Mouse (Mus musculus) limb, embryonic 11.5 days (tissue): ENCODE data around the gene Slc35g1. TPM values are rescaled to one million over a fixed set of nuclear protein-coding genes. Genes with fewer than 3 reads are reported as not detected.

Source experiments
- ATAC-seq: fragments of 200-750 bp; cut with Nextera tagmentation; 2 replicates; pipeline ENCODE4 v1.8.0; 2017; ENCODE audit warnings: low read depth; ENCODE audit not compliant: insufficient number of reproducible peaks, low FRiP score, low TSS enrichment
- DNase-seq: peaks from one replicate; pipeline ENCODE4 v3.0.0-alpha.2; 2015; ENCODE audit warnings: low spot score
- H3K27ac ChIP-seq: fragments of 300-500 bp; sonication (generic); replicated peaks from 2 replicates; pipeline ENCODE4 v1.5.1; 2014; ENCODE audit warnings: low read depth, mild to moderate bottlenecking, low read length
- H3K27me3 ChIP-seq: fragments of 300-500 bp; sonication (generic); 2 replicates; pipeline ENCODE4 v1.6.1; 2014; ENCODE audit warnings: mild to moderate bottlenecking, low read length, mixed read lengths; ENCODE audit not compliant: control insufficient read depth, insufficient read depth
- H3K36me3 ChIP-seq: fragments of 300-500 bp; sonication (generic); 2 replicates; pipeline ENCODE4 v1.6.1; 2014; ENCODE audit warnings: mild to moderate bottlenecking, low read length, moderate library complexity, mixed read lengths; ENCODE audit not compliant: control insufficient read depth, insufficient read depth
- H3K4me1 ChIP-seq: fragments of 300-500 bp; sonication (generic); 2 replicates; pipeline ENCODE4 v1.6.1; 2014; ENCODE audit warnings: low read length, mixed read lengths; ENCODE audit not compliant: control insufficient read depth, insufficient read depth
- H3K4me2 ChIP-seq: fragments of 300-500 bp; sonication (generic); 2 replicates; pipeline ENCODE4 v1.6.1; 2014; ENCODE audit warnings: low read depth, mild to moderate bottlenecking, moderate library complexity; ENCODE audit not compliant: severe bottlenecking
- H3K4me3 ChIP-seq: fragments of 300-500 bp; sonication (generic); 2 replicates; pipeline ENCODE4 v1.5.1; 2014; ENCODE audit warnings: low read depth, low read length
- H3K9ac ChIP-seq: fragments of 300-500 bp; sonication (generic); 2 replicates; pipeline ENCODE4 v1.6.1; 2014; ENCODE audit warnings: mild to moderate bottlenecking, low read length
- H3K9me3 ChIP-seq: fragments of 300-500 bp; sonication (generic); 2 replicates; pipeline ENCODE4 v1.6.1; 2016; ENCODE audit warnings: low read length; ENCODE audit not compliant: control insufficient read depth
- WGBS: fragments of 180-500 bp; shearing (Covaris S2); extraction: QIAGEN DNeasy Blood & Tissue Kit; methylation state at CpG from one replicate; pipeline ENCODE4 v1.1.7; 2014; 5-methylcytosine and 5-hydroxymethylcytosine counted together
- polyA plus RNA-seq: library from polyadenylated mRNA; unstranded; fragments of >200 nt; fragmentation: Nextera tagmentation; extraction: Ambion mirVana; gene quantifications from 2 replicates; pipeline ENCODE4 v1.2.1, GENCODE M21; 2014

Slc35g1 gene
- polyA plus RNA-seq, 1 experiment from 2014 or later, result 3.5 TPM

- ATAC-seq (no peak), DNase-seq (no peak)
- WGBS, result 61% methylated on average over 8 of the region's 8 CpGs
These were observed 39.5 kb upstream of the Slc35g1 start for GRCm38 (mm10) chr19:38356211-38356828.

GRCm38 (mm10) chr19:38357956-38358623 lies 37.7 kb upstream of the Slc35g1 start:
- no peaks in the 10 kb centered on the region for H3K36me3 ChIP-seq
- ATAC-seq, result no peak
- no peaks in the 10 kb centered on the region for H3K4me1 ChIP-seq
- 50% methylated on average over 9 of the region's 9 CpGs for WGBS
- no peaks in the 10 kb centered on the region for H3K27me3 ChIP-seq
- no peak overlapping the region for H3K27ac ChIP-seq
- DNase-seq, result peak; percentile 49
- H3K9me3 ChIP-seq, result no peaks in the 10 kb centered on the region
- H3K9ac ChIP-seq, result no peak overlapping the region
- no peak overlapping the region for H3K4me2 ChIP-seq
- no peak overlapping the region for H3K4me3 ChIP-seq

More at GRCm38 (mm10) chr19:38356211-38356828, 39.5 kb upstream of the Slc35g1 start:
- Histone ChIP-seq H3K4me2 (no peak overlapping the region), H3K4me3 (no peak overlapping the region), H3K27me3 (no peaks in the 10 kb centered on the region), H3K27ac (no peak overlapping the region), H3K4me1 (no peaks in the 10 kb centered on the region), H3K36me3 (no peaks in the 10 kb centered on the region), H3K9me3 (no peaks in the 10 kb centered on the region), H3K9ac (no peak overlapping the region)

GRCm38 (mm10) chr19:38359287-38359686 lies 36.5 kb upstream of the Slc35g1 start:
- Histone ChIP-seq H3K9ac (no peak overlapping the region), H3K27me3 (no peaks in the 10 kb centered on the region), H3K4me2 (no peak overlapping the region), H3K36me3 (no peaks in the 10 kb centered on the region), H3K27ac (no peak overlapping the region), H3K4me3 (no peak overlapping the region), H3K9me3 (no peaks in the 10 kb centered on the region), H3K4me1 (no peaks in the 10 kb centered on the region)
- DNase-seq (no peak), ATAC-seq (no peak)
- WGBS, result 77% methylated on average over 1 of the region's 1 CpGs

GRCm38 (mm10) chr19:38361850-38362249 lies 33.9 kb upstream of the Slc35g1 start:
- ATAC-seq (no peak), DNase-seq (no peak)
- Histone ChIP-seq H3K36me3 (no peaks in the 10 kb centered on the region), H3K4me3 (no peak overlapping the region), H3K4me2 (no peak overlapping the region), H3K9ac (no peak overlapping the region), H3K27me3 (no peaks in the 10 kb centered on the region), H3K9me3 (no peaks in the 10 kb centered on the region), H3K4me1 (no peaks in the 10 kb centered on the region), H3K27ac (no peak overlapping the region)
- 74% methylated on average over 2 of the region's 2 CpGs for WGBS

DNA sequence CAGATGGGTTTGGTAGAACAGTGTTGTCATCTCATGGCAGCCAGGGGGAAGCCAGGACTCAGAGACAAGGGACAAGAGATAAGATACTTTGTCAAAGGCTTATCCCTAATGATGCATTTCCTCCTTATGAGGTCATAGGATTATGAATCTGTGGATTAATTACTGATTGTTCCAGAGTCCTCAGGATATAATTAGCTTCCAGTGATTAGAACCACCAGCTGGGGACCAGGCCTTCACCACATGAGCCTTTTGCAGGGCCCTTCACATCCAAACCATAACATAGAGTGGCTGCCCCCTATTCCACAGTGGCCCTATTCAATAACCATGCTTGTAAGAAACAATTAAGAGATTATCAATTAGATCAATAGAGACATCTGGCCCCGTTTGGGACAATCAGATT lies 32.4 kb upstream of the Slc35g1 start:
- Histone ChIP-seq H3K36me3 (no peaks in the 10 kb centered on the region), H3K27ac (no peak overlapping the region), H3K9ac (no peak overlapping the region), H3K4me2 (no peak overlapping the region), H3K9me3 (no peaks in the 10 kb centered on the region), H3K4me3 (no peak overlapping the region), H3K27me3 (no peaks in the 10 kb centered on the region), H3K4me1 (no peaks in the 10 kb centered on the region)
- no peak for DNase-seq
- no peak for ATAC-seq
- WGBS, result 68% methylated on average over 1 of the region's 1 CpGs

- no peak for ATAC-seq
- Histone ChIP-seq H3K4me2 (no peak overlapping the region), H3K9ac (no peak overlapping the region), H3K27ac (no peak overlapping the region), H3K36me3 (no peaks in the 10 kb centered on the region), H3K4me1 (no peaks in the 10 kb centered on the region), H3K27me3 (no peaks in the 10 kb centered on the region), H3K4me3 (no peak overlapping the region), H3K9me3 (no peaks in the 10 kb centered on the region)
- no peak for DNase-seq
- 62% methylated on average over 6 of the region's 6 CpGs for WGBS
These were observed 31.7 kb upstream of the Slc35g1 start for GRCm38 (mm10) chr19:38363879-38364659.

DNA sequence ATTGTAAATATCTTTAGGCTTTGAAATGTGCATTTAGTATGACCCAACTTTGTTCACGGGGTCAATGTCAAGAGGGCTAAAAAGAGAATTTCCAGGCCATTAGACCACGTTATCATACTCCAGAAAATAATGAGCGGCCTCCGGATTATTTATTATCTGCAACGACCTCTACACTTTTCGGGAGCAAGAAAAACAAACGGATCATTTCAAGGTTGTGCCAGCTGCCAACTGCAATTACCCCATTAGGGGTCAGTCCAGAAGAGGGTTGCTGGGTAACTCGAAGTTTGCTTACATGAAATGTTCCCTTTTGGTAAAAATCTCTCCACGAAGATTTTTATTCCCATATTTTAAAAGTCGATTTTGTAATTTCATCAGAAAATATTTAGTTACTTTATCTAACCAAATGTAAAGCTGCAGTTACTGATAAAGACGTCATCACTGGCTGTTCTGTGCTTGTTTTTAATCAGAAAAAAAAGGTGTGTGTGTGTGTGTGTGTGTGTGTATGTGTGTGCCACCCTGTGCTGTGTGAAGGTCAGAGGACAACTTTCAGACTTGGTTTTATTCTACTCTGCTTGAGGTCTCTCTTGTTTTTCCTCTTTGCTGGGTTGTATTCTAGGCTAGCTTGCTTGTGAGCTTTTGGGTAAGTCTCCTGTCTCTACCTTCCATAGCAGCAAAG lies 30.7 kb upstream of the Slc35g1 start:
- DNase-seq (no peak), ATAC-seq (no peak)
- Histone ChIP-seq H3K27ac (no peak overlapping the region), H3K4me3 (no peak overlapping the region), H3K27me3 (no peaks in the 10 kb centered on the region), H3K4me1 (no peaks in the 10 kb centered on the region), H3K9me3 (no peaks in the 10 kb centered on the region), H3K9ac (no peak overlapping the region), H3K36me3 (no peaks in the 10 kb centered on the region), H3K4me2 (no peak overlapping the region)
- 54% methylated on average over 11 of the region's 11 CpGs for WGBS

GRCm38 (mm10) chr19:38372460-38373102 lies 23.2 kb upstream of the Slc35g1 start:
- 20% methylated on average over 11 of the region's 11 CpGs for WGBS
- H3K27ac ChIP-seq, result no peak overlapping the region
- no peak for DNase-seq
- ATAC-seq, result no peak
- no peak overlapping the region for H3K4me2 ChIP-seq
- no peaks in the 10 kb centered on the region for H3K4me1 ChIP-seq
- H3K27me3 ChIP-seq, result 0 out of 2 replicates have a peak, but pooled peaks cover 2% of the 10 kb centered on the region
- H3K9ac ChIP-seq, result no peak overlapping the region
- no peaks in the 10 kb centered on the region for H3K9me3 ChIP-seq
- no peak overlapping the region for H3K4me3 ChIP-seq
- H3K36me3 ChIP-seq, result no peaks in the 10 kb centered on the region
